Comparison of ENCODE assay signal across 19 mouse cellular contexts in the genomic region with DNA sequence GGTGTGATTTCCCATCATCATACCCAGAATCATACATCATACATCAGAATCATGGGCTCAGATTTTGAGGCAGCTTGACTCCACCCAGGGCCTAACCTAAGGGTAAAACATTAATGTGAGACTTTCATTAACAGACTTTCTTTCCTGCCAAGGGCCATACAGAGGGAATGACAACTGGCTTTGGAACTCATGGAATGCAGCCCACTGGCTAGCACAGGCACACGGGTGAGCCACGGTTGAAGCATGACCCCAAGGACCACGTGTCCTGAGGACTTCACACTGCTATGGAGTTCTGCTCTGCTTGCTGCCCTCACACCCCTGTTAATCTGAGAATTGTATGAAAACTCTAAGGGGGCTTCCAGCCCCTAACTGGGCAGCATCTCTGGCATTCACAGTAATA. TPM values are rescaled to one million over a fixed set of nuclear protein-coding genes. Genes with fewer than 3 reads are reported as not detected.
DNase-seq lines count a peak whose midpoint lies in the region; ATAC-seq and TF ChIP-seq lines count a peak whose summit lies in the region.
"Had no signal": no experiment of that assay in that cellular context is flagged by ENCODE, and none has a peak within 500 bp of the region (broad histone marks: within the 10 kb centered on the region; RNA-seq: fewer than 3 reads in every experiment).

No protein-coding gene starts in this region.

- H3K4me3 ChIP-seq in gastrocnemius, adult 2 months, result no peak overlapping the region
- no peak overlapping the region for H3K4me3 ChIP-seq in kidney, embryonic 16.5 days (ENCODE audit: low read length)
- H3K4me3 ChIP-seq: embryonic facial prominence, embryonic 13.5 days; heart, embryonic 13.5 days; limb, embryonic 13.5 days; midbrain, embryonic 12.5 days had no signal

- ATAC-seq in kidney, embryonic 16.5 days (ENCODE audit: low FRiP score, low TSS enrichment), result peak; percentile 92
- ATAC-seq: forebrain, embryonic 14.5 days; intestine, postnatal 0 days had no signal

- intact Hi-C loops in gastrocnemius, adult 2 months (cut with DNase I), result loop anchor here (10.0 kb wide), 1 partner anchor 545 kb away; no protein-coding TSS in a partner anchor

- DNase-seq in gastrocnemius, postnatal 10 days, result peak; percentile 5
- DNase-seq in gastrocnemius, adult 2 months, result no peak
- DNase-seq in urinary bladder, postnatal 14 days (ENCODE audit: low spot score), result peak; percentile 8
- no peak for DNase-seq in urinary bladder, postnatal 4 days (ENCODE audit: low spot score in 2 of 2)
- DNase-seq in left cerebral cortex, adult 9 months (ENCODE audit: low spot score in 2 of 2), result no peak
- DNase-seq in right cerebral cortex, adult 18-20 months, result no peak
- DNase-seq in layer of hippocampus, adult 11-12 months (ENCODE audit: low spot score), result no peak
- DNase-seq: cerebellum, postnatal 25 days; gastrocnemius, postnatal 36 days; lung, postnatal 10 days; right cerebral cortex, postnatal 25 days; thymus, adult 18-20 months had no signal

- H3K4me1 ChIP-seq in kidney, embryonic 16.5 days (ENCODE audit: insufficient read depth, low read length), result peaks cover 7% of the 10 kb centered on the region
- H3K4me1 ChIP-seq: embryonic facial prominence, embryonic 13.5 days; heart, embryonic 13.5 days; limb, embryonic 13.5 days; midbrain, embryonic 12.5 days had no signal

- H3K9me3 ChIP-seq in kidney, embryonic 16.5 days (ENCODE audit: low read length), result no peaks in the 10 kb centered on the region
- H3K9me3 ChIP-seq: embryonic facial prominence, embryonic 13.5 days; heart, embryonic 13.5 days; limb, embryonic 13.5 days; midbrain, embryonic 12.5 days had no signal

- no peak overlapping the region for H3K27ac ChIP-seq in gastrocnemius, adult 2 months
- H3K27ac ChIP-seq in kidney, embryonic 16.5 days (ENCODE audit: low read length), result peak overlapping the region; percentile 76
- H3K27ac ChIP-seq: embryonic facial prominence, embryonic 13.5 days; heart, embryonic 13.5 days; limb, embryonic 13.5 days; midbrain, embryonic 12.5 days had no signal

- H3K36me3 ChIP-seq in kidney, embryonic 16.5 days (ENCODE audit: insufficient read depth, low read length), result no peaks in the 10 kb centered on the region
- H3K36me3 ChIP-seq: embryonic facial prominence, embryonic 13.5 days; heart, embryonic 13.5 days; limb, embryonic 13.5 days; midbrain, embryonic 12.5 days had no signal

- 49% methylated on average over 3 of the region's 3 CpGs for WGBS in kidney, embryonic 16.5 days

- H3K27me3 ChIP-seq in kidney, embryonic 16.5 days (ENCODE audit: insufficient read depth, low read length), result no peaks in the 10 kb centered on the region
- H3K27me3 ChIP-seq: embryonic facial prominence, embryonic 13.5 days; heart, embryonic 13.5 days; limb, embryonic 13.5 days; midbrain, embryonic 12.5 days had no signal

- no peak for TF ChIP-seq CTCF in gastrocnemius, adult 2 months (IDR thresholded peaks at IDR 0.05)

- H3K9ac ChIP-seq in kidney, embryonic 16.5 days (replicated peaks; ENCODE audit: low read length), result no peak overlapping the region
- H3K9ac ChIP-seq: embryonic facial prominence, embryonic 13.5 days; heart, embryonic 13.5 days; limb, embryonic 13.5 days; midbrain, embryonic 12.5 days had no signal

- no peak overlapping the region for H3K4me2 ChIP-seq in kidney, embryonic 16.5 days (replicated peaks; ENCODE audit: low read depth, low read length)
- H3K4me2 ChIP-seq: embryonic facial prominence, embryonic 13.5 days; heart, embryonic 13.5 days; limb, embryonic 13.5 days; midbrain, embryonic 12.5 days had no signal

RNA-seq across cellular contexts. Expression of gene Pkhd1, which starts 1.5 kb away (rescaled TPM):
- under 1 TPM; 0.16 to 0.41 TPM for total RNA-seq in gastrocnemius, postnatal 10 days (2021)
- total RNA-seq in gastrocnemius, adult 2 months (2021), result under 1 TPM in 1 of 2 experiments, not detected in 1; 0.06 TPM
- polyA plus RNA-seq in kidney, embryonic 16.5 days (2015; fragmentation: Nextera tagmentation; extraction: Ambion mirVana), result 4.7 and 7.7 TPM in 2 replicates
- polyA plus RNA-seq: embryonic facial prominence, embryonic 13.5 days; forebrain, embryonic 14.5 days; heart, embryonic 13.5 days; midbrain, embryonic 12.5 days had no signal

Comparison
In these comparisons a context has a peak if more than half of its experiments do, and no peak if none do; other contexts are left out.
1. DNase-seq: peak in gastrocnemius, postnatal 10 days (single experiment) and urinary bladder, postnatal 14 days (single experiment); none in gastrocnemius, adult 2 months (single experiment), urinary bladder, postnatal 4 days (0 of 2), left cerebral cortex, adult 9 months (0 of 2), right cerebral cortex, adult 18-20 months (single experiment) and layer of hippocampus, adult 11-12 months (single experiment).